Mouse (Mus musculus) liver, postnatal 0 days (tissue): ENCODE measurements at regions not wholly inside any gene's neighbourhood (a gene's known extent, or its start where the extent isn't known, plus 50 kb on each side); places are given as distances from the start of the nearest gene placed in this dataset.

ENCODE experiments used
- CTCF ChIP-seq: sonication (generic); IDR thresholded peaks from 2 replicates; pipeline ENCODE4 v1.5.1; 2016; ENCODE audit warnings: antibody characterized with exemption, low read depth
- EP300 ChIP-seq: IDR thresholded peaks from 2 replicates; pipeline ENCODE4 v1.6.1; 2016; ENCODE audit warnings: antibody characterized with exemption, low read depth, mild to moderate bottlenecking

- TF ChIP-seq CTCF (no peak), EP300 (no peak)
Measured at GRCm38 (mm10) chr8:18406446-18406845, 571.6 kb downstream of the Defb40 start.
